Mouse (Mus musculus) lung, postnatal 0 days (tissue): ENCODE measurements around the gene Dnaja2. TPM values are rescaled to one million over a fixed set of nuclear protein-coding genes. Genes with fewer than 3 reads are reported as not detected.

ENCODE experiments used
- ATAC-seq: fragments of 200-750 bp; cut with Nextera tagmentation; 2 replicates; pipeline ENCODE4 v1.8.0; 2017; ENCODE audit warnings: moderate library complexity
- DNase-seq: peaks from one replicate; pipeline ENCODE4 v3.0.0-alpha.2; 2016; ENCODE audit warnings: low spot score
- H3K27ac ChIP-seq: fragments of 300-500 bp; sonication (generic); 2 replicates; pipeline ENCODE4 v1.5.1; 2014; ENCODE audit warnings: antibody characterized with exemption, mild to moderate bottlenecking, low read length, mixed read lengths
- H3K27me3 ChIP-seq: fragments of 300-500 bp; sonication (generic); replicated peaks from 2 replicates; pipeline ENCODE4 v1.6.1; 2014; ENCODE audit warnings: low read length, mixed read lengths; ENCODE audit not compliant: insufficient read depth
- H3K36me3 ChIP-seq: fragments of 300-500 bp; sonication (generic); 2 replicates; pipeline ENCODE4 v1.6.1; 2014; ENCODE audit warnings: low read length, mixed read lengths; ENCODE audit not compliant: insufficient read depth
- H3K4me1 ChIP-seq: fragments of 300-500 bp; sonication (generic); 2 replicates; pipeline ENCODE4 v1.6.1; 2014; ENCODE audit warnings: antibody characterized with exemption, low read depth, low read length, mixed read lengths; ENCODE audit not compliant: insufficient read depth
- H3K4me2 ChIP-seq: fragments of 300-500 bp; sonication (generic); replicated peaks from 2 replicates; pipeline ENCODE4 v1.6.1; 2014; ENCODE audit warnings: low read depth, mild to moderate bottlenecking, low read length, moderate library complexity, mixed read lengths
- H3K4me3 ChIP-seq: fragments of 300-500 bp; sonication (generic); 2 replicates; pipeline ENCODE4 v1.5.1; 2014; ENCODE audit warnings: low read depth, low read length
- H3K9ac ChIP-seq: fragments of 300-500 bp; sonication (generic); replicated peaks from 2 replicates; pipeline ENCODE4 v1.6.1; 2014; ENCODE audit warnings: low read depth, mild to moderate bottlenecking
- H3K9me3 ChIP-seq: fragments of 300-500 bp; sonication (generic); 2 replicates; pipeline ENCODE4 v1.6.1; 2016; ENCODE audit warnings: low read length, mixed read lengths
- CTCF ChIP-seq: IDR thresholded peaks from 2 replicates; pipeline ENCODE4 v1.5.1; 2016; ENCODE audit warnings: antibody characterized with exemption, mild to moderate bottlenecking
- EP300 ChIP-seq: IDR thresholded peaks from 2 replicates; pipeline ENCODE4 v1.6.1; 2016; ENCODE audit warnings: antibody characterized with exemption, mild to moderate bottlenecking, control low read depth
- WGBS: fragments of 180-500 bp; shearing (Covaris S2); extraction: QIAGEN DNeasy Blood & Tissue Kit; methylation state at CpG from one replicate; pipeline ENCODE4 v1.1.7; 2014; 5-methylcytosine and 5-hydroxymethylcytosine counted together
- polyA plus RNA-seq: library from polyadenylated mRNA; unstranded; fragments of >200 nt; fragmentation: Nextera tagmentation; extraction: Ambion mirVana; gene quantifications from 2 replicates; pipeline ENCODE4 v1.2.1, GENCODE M21; 2015

The Dnaja2 gene
- polyA plus RNA-seq, 1 experiment from 2014 or later = 95.7 TPM

DNA sequence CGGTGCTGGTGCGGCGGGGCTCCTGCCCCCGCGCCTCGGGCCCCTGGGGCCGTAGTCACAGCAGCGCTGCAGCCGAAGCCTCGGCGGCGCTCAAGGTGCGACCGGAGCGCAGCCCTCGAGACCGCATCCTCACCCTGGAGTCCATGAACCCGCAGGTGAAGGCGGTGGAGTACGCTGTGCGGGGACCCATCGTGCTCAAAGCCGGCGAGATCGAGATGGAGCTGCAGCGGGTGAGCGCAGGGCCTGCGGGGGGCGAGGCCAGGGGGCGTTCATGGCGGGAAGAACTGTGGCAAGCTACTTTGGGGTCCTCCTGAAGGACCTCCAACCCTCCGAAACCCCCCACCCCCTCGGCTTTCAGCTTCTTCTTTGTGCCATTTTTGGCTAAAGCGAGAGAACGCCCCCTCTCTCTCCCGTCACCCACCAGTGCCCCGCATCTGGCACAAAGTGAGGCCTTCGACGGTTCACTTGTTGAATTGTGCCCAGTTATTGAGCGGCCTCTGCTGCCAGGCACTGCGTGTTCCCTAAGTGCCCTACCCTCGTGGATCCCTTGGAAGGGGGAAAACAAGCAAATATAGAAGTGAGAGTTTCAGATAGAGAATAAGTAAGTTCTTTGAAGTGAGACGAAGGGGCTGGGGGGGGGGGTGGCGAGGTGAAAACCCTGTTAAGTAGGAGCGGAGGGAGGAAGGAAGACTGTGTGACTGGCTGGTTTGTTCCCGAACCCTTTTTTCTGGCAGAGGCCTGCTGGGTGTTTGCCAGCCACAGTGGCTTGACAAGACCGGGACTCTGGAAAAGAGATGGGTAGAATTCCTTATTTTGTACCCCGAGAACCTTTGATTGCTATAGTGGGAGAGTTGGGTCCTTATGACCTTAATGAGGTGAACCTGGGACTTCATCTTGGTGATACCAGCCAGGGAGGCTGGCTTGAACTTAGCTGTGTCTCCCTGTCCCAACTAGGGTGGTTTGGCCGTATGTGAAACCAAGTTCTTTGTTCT, 61.9 kb downstream of the Dnaja2 start:
- Histone ChIP-seq H3K27ac (no peak overlapping the region), H3K4me1 (peaks cover 4% of the 10 kb centered on the region), H3K36me3 (no peaks in the 10 kb centered on the region), H3K4me2 (peak overlapping the region; percentile 94), H3K4me3 (peak overlapping the region; percentile 65), H3K27me3 (no peaks in the 10 kb centered on the region), H3K9ac (peak overlapping the region; percentile 27; the same call in 1 of the 2 replicates), H3K9me3 (no peaks in the 10 kb centered on the region)
- 5% methylated on average over 41 of the region's 49 CpGs for WGBS
- TF ChIP-seq CTCF = no peak
- DNase-seq = no peak
- peak; percentile 13 for ATAC-seq

GRCm38 (mm10) chr8:85492125-85492875, 62.8 kb downstream of the Dnaja2 start, which contains the start of gene Gpt2:
TSS of gene Gpt2 (plus strand) at chr8:85492576.
- peak; percentile 99 for ATAC-seq
- WGBS = 0% methylated on average over 41 of the region's 41 CpGs
- H3K27ac ChIP-seq = no peak within 1 kb of the TSS

DNA sequence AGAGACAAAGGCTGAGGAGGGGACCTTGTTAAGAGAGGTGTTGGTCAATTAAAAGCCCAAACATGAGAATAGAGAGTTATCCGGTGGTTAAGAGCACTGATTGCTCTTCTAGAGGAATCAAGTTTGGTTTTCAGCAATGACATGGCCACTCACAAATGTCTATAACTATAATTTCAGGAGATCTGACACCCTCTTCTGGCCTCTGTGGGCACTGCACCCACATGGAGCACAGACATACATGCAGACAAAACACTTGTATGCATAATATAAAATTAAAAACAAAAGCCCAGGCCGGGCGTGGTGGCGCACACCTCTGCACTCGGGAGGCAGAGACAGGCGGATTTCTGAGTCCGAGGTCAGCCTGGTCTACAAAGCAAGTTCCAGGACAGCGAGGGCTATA, 65.6 kb downstream of the Dnaja2 start:
- 93% methylated on average over 8 of the region's 8 CpGs for whole genome bisulfite sequencing
- no peak overlapping the region for H3K4me2 ChIP-seq
- TF ChIP-seq CTCF (peak; percentile 8; the same call in 1 of the 2 replicates), EP300 (no peak)
- H3K4me1 ChIP-seq = peaks cover 4% of the 10 kb centered on the region
- no peak overlapping the region for H3K9ac ChIP-seq
- ATAC-seq = no peak
- no peak overlapping the region for H3K27ac ChIP-seq
- H3K9me3 ChIP-seq = no peaks in the 10 kb centered on the region
- DNase-seq = no peak
- no peaks in the 10 kb centered on the region for H3K36me3 ChIP-seq
- H3K27me3 ChIP-seq = no peaks in the 10 kb centered on the region
- no peak overlapping the region for H3K4me3 ChIP-seq

More at GRCm38 (mm10) chr8:85492125-85492875, 62.8 kb downstream of the Dnaja2 start, which contains the start of gene Gpt2:
- Histone ChIP-seq H3K4me3 (peak within 1 kb of the TSS; percentile 65), H3K9me3 (no peaks in the 10 kb centered on the region), H3K4me1 (peaks cover 4% of the 10 kb centered on the region), H3K27me3 (no peaks in the 10 kb centered on the region), H3K4me2 (peak within 1 kb of the TSS; percentile 94), H3K36me3 (no peaks in the 10 kb centered on the region), H3K9ac (peak within 1 kb of the TSS; percentile 27; the same call in 1 of the 2 replicates)
- DNase-seq = peak; percentile 96
- peak; percentile 34; the same call in 1 of the 2 replicates for TF ChIP-seq CTCF
- TF ChIP-seq EP300 = no peak

DNA sequence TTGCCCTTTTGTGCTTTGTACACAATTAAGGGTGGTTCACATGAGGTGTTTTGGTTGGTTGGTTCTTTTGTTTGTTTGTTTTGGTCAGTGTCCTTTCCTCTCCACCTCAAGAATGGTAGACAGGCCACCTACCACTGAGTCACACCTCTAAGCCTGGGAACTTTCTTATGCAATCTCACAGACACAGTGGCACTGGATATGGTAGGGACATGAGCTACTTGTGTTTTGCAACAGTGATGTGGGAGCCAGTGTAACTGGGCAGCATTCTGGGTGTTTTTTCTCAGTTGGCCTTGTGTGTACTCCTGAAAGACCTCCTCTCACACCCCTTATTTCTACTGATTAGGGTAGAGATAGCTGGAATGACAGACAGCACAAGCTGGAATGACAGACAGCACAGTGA, 66.5 kb downstream of the Dnaja2 start:
- H3K4me2 ChIP-seq = no peak overlapping the region
- peaks cover 4% of the 10 kb centered on the region for H3K4me1 ChIP-seq
- DNase-seq (no peak), ATAC-seq (no peak)
- H3K9me3 ChIP-seq = no peaks in the 10 kb centered on the region
- H3K36me3 ChIP-seq = no peaks in the 10 kb centered on the region
- no peaks in the 10 kb centered on the region for H3K27me3 ChIP-seq
- H3K9ac ChIP-seq = no peak overlapping the region
- H3K27ac ChIP-seq = no peak overlapping the region
- TF ChIP-seq CTCF (no peak), EP300 (no peak)
- H3K4me3 ChIP-seq = no peak overlapping the region

DNA sequence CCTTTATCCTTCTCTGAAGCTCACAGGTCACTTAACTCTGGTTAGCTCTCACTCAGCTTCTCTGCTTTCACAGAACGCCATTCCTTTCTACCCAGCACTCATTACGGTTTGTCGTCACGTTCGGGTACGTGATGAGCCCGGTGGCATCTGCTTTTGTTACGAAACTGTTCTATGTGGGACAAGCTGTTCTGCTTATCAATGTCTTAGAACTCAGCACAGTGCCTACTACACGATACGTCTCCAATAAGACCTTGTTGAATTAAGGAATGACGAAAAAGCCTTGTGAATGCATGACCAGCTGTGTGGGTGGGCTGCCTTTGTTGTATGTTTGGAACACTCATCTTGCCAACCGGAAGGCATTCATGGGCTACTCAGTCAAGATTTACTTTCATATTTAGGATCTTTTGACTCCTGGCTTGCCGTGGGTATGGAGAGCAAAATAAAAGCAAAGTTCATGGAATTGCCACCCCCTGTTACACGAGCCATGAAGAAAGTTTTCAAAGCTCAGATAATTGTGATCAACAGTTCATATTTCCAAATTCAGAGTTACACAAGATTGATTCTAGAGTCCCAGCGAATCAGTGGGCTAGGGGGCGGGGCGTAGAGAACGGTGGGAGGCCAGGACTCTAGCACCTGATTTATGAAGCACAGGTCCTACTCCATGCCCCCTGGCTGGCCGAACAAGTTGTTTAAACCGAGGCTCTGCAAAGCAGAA, 67.1 kb downstream of the Dnaja2 start:
- peaks cover 2% of the 10 kb centered on the region for H3K4me1 ChIP-seq
- H3K27me3 ChIP-seq = no peaks in the 10 kb centered on the region
- 70% methylated on average over 20 of the region's 20 CpGs for WGBS
- TF ChIP-seq CTCF (no peak), EP300 (no peak)
- no peak overlapping the region for H3K4me2 ChIP-seq
- H3K36me3 ChIP-seq = no peaks in the 10 kb centered on the region
- H3K9ac ChIP-seq = no peak overlapping the region
- ATAC-seq (no peak), DNase-seq (no peak)
- H3K4me3 ChIP-seq = no peak overlapping the region
- no peak overlapping the region for H3K27ac ChIP-seq
- H3K9me3 ChIP-seq = no peaks in the 10 kb centered on the region

Other genes with a start within 250 kb of the Dnaja2 start
- gene Mylk3, start 169.0 kb downstream of the Dnaja2 start, polyA plus RNA-seq = 2.6 and 4.7 TPM in 2 replicates
- gene 4921524J17Rik, start 122.5 kb downstream of the Dnaja2 start, polyA plus RNA-seq = 41.9 and 42.4 TPM in 2 replicates
- 4.6 and 6.7 TPM in 2 replicates for gene Gpt2, start 62.8 kb downstream of the Dnaja2 start, polyA plus RNA-seq
- 0.88 and 1.5 TPM in 2 replicates for gene Neto2, start 145.6 kb upstream of the Dnaja2 start, polyA plus RNA-seq